Mouse (Mus musculus) limb, embryonic 14.5 days (tissue): ENCODE data around the gene Gm10591. TPM values are rescaled to one million over a fixed set of nuclear protein-coding genes. Genes with fewer than 3 reads are reported as not detected.
"Not testable (repeated sequence)": the region's sequence is repeated elsewhere in the genome, so short reads cannot be mapped to it uniquely, and the experiment has no call there.

ENCODE experiments used
- ATAC-seq: fragments of 200-750 bp; cut with Nextera tagmentation; 2 replicates; pipeline ENCODE4 v1.8.0; 2017; ENCODE audit warnings: low read depth, moderate number of reproducible peaks, moderate TSS enrichment; ENCODE audit not compliant: low FRiP score
- DNase-seq: peaks from one replicate; pipeline ENCODE4 v3.0.0-alpha.2; 2015; ENCODE audit warnings: low spot score
- H3K27ac ChIP-seq: fragments of 300-500 bp; sonication (generic); replicated peaks from 2 replicates; pipeline ENCODE4 v1.5.1; 2014; ENCODE audit warnings: low read depth, mild to moderate bottlenecking, low read length, moderate library complexity, mixed read lengths
- H3K27me3 ChIP-seq: fragments of 300-500 bp; sonication (generic); 2 replicates; pipeline ENCODE4 v1.6.1; 2014; ENCODE audit warnings: low read length, mixed read lengths; ENCODE audit not compliant: control insufficient read depth, insufficient read depth
- H3K36me3 ChIP-seq: fragments of 300-500 bp; sonication (generic); 2 replicates; pipeline ENCODE4 v1.6.1; 2014; ENCODE audit warnings: mild to moderate bottlenecking, low read length, moderate library complexity, mixed read lengths; ENCODE audit not compliant: control insufficient read depth, insufficient read depth
- H3K4me1 ChIP-seq: fragments of 300-500 bp; sonication (generic); 2 replicates; pipeline ENCODE4 v1.6.1; 2014; ENCODE audit warnings: antibody characterized with exemption, low read length, mixed read lengths; ENCODE audit not compliant: control insufficient read depth, insufficient read depth
- H3K4me2 ChIP-seq: fragments of 300-500 bp; sonication (generic); replicated peaks from 2 replicates; pipeline ENCODE4 v1.6.1; 2014; ENCODE audit warnings: low read depth, mild to moderate bottlenecking, low read length, moderate library complexity; ENCODE audit not compliant: severe bottlenecking
- H3K4me3 ChIP-seq: fragments of 300-500 bp; sonication (generic); replicated peaks from 2 replicates; pipeline ENCODE4 v1.5.1; 2014; ENCODE audit warnings: low read length
- H3K9ac ChIP-seq: fragments of 300-500 bp; sonication (generic); 2 replicates; pipeline ENCODE4 v1.6.1; 2014; ENCODE audit warnings: mild to moderate bottlenecking, low read depth, low read length, moderate library complexity; ENCODE audit not compliant: severe bottlenecking
- H3K9me3 ChIP-seq: fragments of 300-500 bp; sonication (generic); 2 replicates; pipeline ENCODE4 v1.6.1; 2016; ENCODE audit warnings: low read length; ENCODE audit not compliant: control insufficient read depth
- WGBS: fragments of 180-500 bp; shearing (Covaris S2); extraction: QIAGEN DNeasy Blood & Tissue Kit; methylation state at CpG from one replicate; pipeline ENCODE4 v1.1.7; 2014; 5-methylcytosine and 5-hydroxymethylcytosine counted together
- polyA plus RNA-seq, 2 experiments: library from polyadenylated mRNA; depleted of rRNA in 1 of 2; stranded (reverse) in 1 of 2; unstranded in 1 of 2; fragments of >200 nt; fragmentation: Nextera tagmentation in 1 of 2; extraction: Ambion mirVana in 1 of 2; gene quantifications; 2 replicates each; pipeline versions ENCODE4 v1.2.1 to v1.2.3; 2012 to 2014

The Gm10591 gene
- polyA plus RNA-seq (2012; rRNA removed) (0.57 TPM in 1 of 2 replicates, not detected in the other), polyA plus RNA-seq (2014; fragmentation: Nextera tagmentation; extraction: Ambion mirVana) (1.4 TPM in 1 of 2 replicates, not detected in the other)

GRCm38 (mm10) chr4:42611895-42612294 lies at the start of gene Gm10591:
TSS of gene Gm10591 (plus strand) at chr4:42612195.
- H3K9ac ChIP-seq, H3K4me1 ChIP-seq, H3K4me2 ChIP-seq, H3K9me3 ChIP-seq, H3K27ac ChIP-seq, H3K36me3 ChIP-seq, H3K27me3 ChIP-seq, H3K4me3 ChIP-seq, ATAC-seq, DNase-seq: not testable (repeated sequence)
- WGBS: no CpG with 5 or more reads among the region's 5 CpGs

- H3K9ac ChIP-seq, H3K4me3 ChIP-seq: not testable (repeated sequence)
- WGBS: no CpG with 5 or more reads among the region's 8 CpGs
These were observed 17.4 kb downstream of the Gm10591 start, which contains the start of gene Gm2564 for GRCm38 (mm10) chr4:42629419-42629818. TSS of gene Gm2564 (plus strand) at chr4:42629719.

GRCm38 (mm10) chr4:42654951-42655350 lies 43.0 kb downstream of the Gm10591 start, which contains the start of gene Ccl27b:
TSS of gene Ccl27b (plus strand) at chr4:42655251.
- WGBS: no CpG with 5 or more reads among the region's 9 CpGs
- H3K9me3 ChIP-seq, ATAC-seq: not testable (repeated sequence)

More at GRCm38 (mm10) chr4:42629419-42629818, 17.4 kb downstream of the Gm10591 start, which contains the start of gene Gm2564:
- H3K4me2 ChIP-seq, H3K4me1 ChIP-seq, H3K36me3 ChIP-seq, ATAC-seq, H3K9me3 ChIP-seq, H3K27me3 ChIP-seq, H3K27ac ChIP-seq, DNase-seq: not testable (repeated sequence)

GRCm38 (mm10) chr4:42661793-42662192 lies 49.8 kb downstream of the Gm10591 start, which contains the start of gene Il11ra2:
TSS of gene Il11ra2 (minus strand) at chr4:42661893.
- H3K4me1 ChIP-seq, H3K4me3 ChIP-seq, ATAC-seq, H3K9ac ChIP-seq, DNase-seq, H3K27ac ChIP-seq, H3K36me3 ChIP-seq, H3K9me3 ChIP-seq, H3K4me2 ChIP-seq, H3K27me3 ChIP-seq: not testable (repeated sequence)
- WGBS: no CpG with 5 or more reads among the region's 3 CpGs

More at GRCm38 (mm10) chr4:42654951-42655350, 43.0 kb downstream of the Gm10591 start, which contains the start of gene Ccl27b:
- not testable (repeated sequence) for H3K4me2 ChIP-seq, H3K27me3 ChIP-seq, DNase-seq, H3K4me3 ChIP-seq, H3K4me1 ChIP-seq, H3K36me3 ChIP-seq, H3K27ac ChIP-seq, H3K9ac ChIP-seq

Other genes starting within 250 kb of the Gm10591 start
- not detected in 2 replicates for gene Gm21586, start 172.8 kb upstream of the Gm10591 start, polyA plus RNA-seq (2012; rRNA removed)
- not detected in 2 replicates for gene Gm21586, start 172.8 kb upstream of the Gm10591 start, polyA plus RNA-seq (2014; fragmentation: Nextera tagmentation; extraction: Ambion mirVana)
- 0.35 and 0.43 TPM in 2 replicates for gene Gm2163, start 145.4 kb upstream of the Gm10591 start, polyA plus RNA-seq (2012; rRNA removed)
- gene Gm2163, start 145.4 kb upstream of the Gm10591 start, polyA plus RNA-seq (2014; fragmentation: Nextera tagmentation; extraction: Ambion mirVana): 0.15 and 0.18 TPM in 2 replicates
- gene Fam205a2, start 84.0 kb upstream of the Gm10591 start, polyA plus RNA-seq (2012; rRNA removed): 0.09 TPM in 1 of 2 replicates, not detected in the other
- not detected in 2 replicates for gene Fam205a2, start 84.0 kb upstream of the Gm10591 start, polyA plus RNA-seq (2014; fragmentation: Nextera tagmentation; extraction: Ambion mirVana)
- 0.16 and 0.36 TPM in 2 replicates for gene Gm2564, start 17.5 kb downstream of the Gm10591 start, polyA plus RNA-seq (2012; rRNA removed)
- 0.37 TPM in 1 of 2 replicates, not detected in the other for gene Gm2564, start 17.5 kb downstream of the Gm10591 start, polyA plus RNA-seq (2014; fragmentation: Nextera tagmentation; extraction: Ambion mirVana)
- 0.59 TPM in 1 of 2 replicates, not detected in the other for gene Ccl27b, start 43.1 kb downstream of the Gm10591 start, polyA plus RNA-seq (2012; rRNA removed)
- gene Ccl27b, start 43.1 kb downstream of the Gm10591 start, polyA plus RNA-seq (2014; fragmentation: Nextera tagmentation; extraction: Ambion mirVana): not detected in 2 replicates
- gene Il11ra2, start 49.7 kb downstream of the Gm10591 start, polyA plus RNA-seq (2012; rRNA removed): 0.10 and 0.23 TPM in 2 replicates
- gene Il11ra2, start 49.7 kb downstream of the Gm10591 start, polyA plus RNA-seq (2014; fragmentation: Nextera tagmentation; extraction: Ambion mirVana): 0.19 TPM in 1 of 2 replicates, not detected in the other
- gene 4930578G10Rik, start 123.3 kb downstream of the Gm10591 start, polyA plus RNA-seq (2012; rRNA removed): 0.11 and 0.14 TPM in 2 replicates
- gene 4930578G10Rik, start 123.3 kb downstream of the Gm10591 start, polyA plus RNA-seq (2014; fragmentation: Nextera tagmentation; extraction: Ambion mirVana): 0.33 TPM in 1 of 2 replicates, not detected in the other
- not detected in 2 replicates for gene Ccl19, start 144.4 kb downstream of the Gm10591 start, polyA plus RNA-seq (2012; rRNA removed)
- gene Ccl19, start 144.4 kb downstream of the Gm10591 start, polyA plus RNA-seq (2014; fragmentation: Nextera tagmentation; extraction: Ambion mirVana): not detected in 2 replicates
- gene Ccl21a, start 161.8 kb downstream of the Gm10591 start, polyA plus RNA-seq (2012; rRNA removed): 28.7 and 29.5 TPM in 2 replicates
- 60.6 and 72.6 TPM in 2 replicates for gene Ccl21a, start 161.8 kb downstream of the Gm10591 start, polyA plus RNA-seq (2014; fragmentation: Nextera tagmentation; extraction: Ambion mirVana)
- not detected in 2 replicates for gene Fam205a1, start 241.7 kb downstream of the Gm10591 start, polyA plus RNA-seq (2012; rRNA removed)
- gene Fam205a1, start 241.7 kb downstream of the Gm10591 start, polyA plus RNA-seq (2014; fragmentation: Nextera tagmentation; extraction: Ambion mirVana): 0.06 TPM in 2 replicates
- 0.01 TPM in 1 of 2 replicates, not detected in the other for gene Gm12394, start 244.6 kb downstream of the Gm10591 start, polyA plus RNA-seq (2012; rRNA removed)
- 0.21 and 0.23 TPM in 2 replicates for gene Gm12394, start 244.6 kb downstream of the Gm10591 start, polyA plus RNA-seq (2014; fragmentation: Nextera tagmentation; extraction: Ambion mirVana)